In genomic region chr7:70337581-70338264, GRCm38 (mm10) we compare ENCODE assay signal across 7 mouse cellular contexts. TPM values are rescaled to one million over a fixed set of nuclear protein-coding genes. Genes with fewer than 3 reads are reported as not detected.
DNase-seq lines count a peak whose midpoint lies in the region; ATAC-seq and TF ChIP-seq lines count a peak whose summit lies in the region.

No protein-coding gene starts in this region.

- H3K4me2 ChIP-seq in hindbrain, embryonic 15.5 days: peak overlapping the region; percentile 47
- H3K4me2 ChIP-seq in liver, postnatal 0 days (ENCODE audit: low read depth, low read length): peak overlapping the region; percentile 62

- peaks cover 23% of the 10 kb centered on the region for H3K27me3 ChIP-seq in ES-Bruce4 (ENCODE audit: control insufficient read depth, insufficient read depth, low read length, poor library complexity, severe bottlenecking)
- H3K27me3 ChIP-seq in hindbrain, embryonic 15.5 days: peaks cover 66% of the 10 kb centered on the region
- peaks cover 49% of the 10 kb centered on the region for H3K27me3 ChIP-seq in liver, postnatal 0 days (ENCODE audit: insufficient read depth, low read length)

- no peaks in the 10 kb centered on the region for H3K4me1 ChIP-seq in ES-Bruce4 (ENCODE audit: control insufficient read depth, insufficient read depth, low read length)
- H3K4me1 ChIP-seq in cortical plate, adult 2 months (ENCODE audit: control insufficient read depth, insufficient read depth, low read length): no peaks in the 10 kb centered on the region
- H3K4me1 ChIP-seq in hindbrain, embryonic 15.5 days (replicated peaks): peaks cover 24% of the 10 kb centered on the region
- H3K4me1 ChIP-seq in liver, postnatal 0 days (ENCODE audit: insufficient read depth): no peaks in the 10 kb centered on the region; the same call in none of the 2 replicates

- DNase-seq in liver, postnatal 0 days: peak; percentile 22
- DNase-seq in testis, postnatal 10 days (ENCODE audit: low spot score): peak; percentile 70
- DNase-seq in gastrocnemius, postnatal 36 days: no peak

- peak; percentile 14 for TF ChIP-seq CTCF in ES-Bruce4 (IDR thresholded peaks at IDR 0.05; ENCODE audit: low read depth, low read length)
- TF ChIP-seq CTCF in cortical plate, adult 2 months (IDR thresholded peaks at IDR 0.05; ENCODE audit: extremely low read depth, insufficient read depth, low read length): no peak
- TF ChIP-seq CTCF in liver, postnatal 0 days (IDR thresholded peaks at IDR 0.05; ENCODE audit: low read depth): peak; percentile 30

- no peak for TF ChIP-seq POLR2A in ES-Bruce4 (IDR thresholded peaks at IDR 0.05; ENCODE audit: insufficient read depth, low read length)
- no peak for TF ChIP-seq POLR2A in cortical plate, adult 2 months (IDR thresholded peaks at IDR 0.05; ENCODE audit: extremely low read depth, insufficient read depth, low read length)

- peak; percentile 57 for ATAC-seq in hindbrain, embryonic 15.5 days (ENCODE audit: low FRiP score, low read depth)
- no peak for ATAC-seq in liver, postnatal 0 days
- no peak for ATAC-seq in CD4-positive, CD25-positive, alpha-beta regulatory T cell, adult 4 months

- no peak overlapping the region; the same call in 1 of the 2 replicates for H3K9ac ChIP-seq in ES-Bruce4 (ENCODE audit: low read depth, poor library complexity, severe bottlenecking)
- peak overlapping the region; percentile 45 for H3K9ac ChIP-seq in hindbrain, embryonic 15.5 days
- no peak overlapping the region; the same call in 1 of the 2 replicates for H3K9ac ChIP-seq in liver, postnatal 0 days (replicated peaks)

- no peak overlapping the region for H3K27ac ChIP-seq in ES-Bruce4 (ENCODE audit: insufficient read depth, low read length)
- H3K27ac ChIP-seq in cortical plate, adult 2 months (ENCODE audit: insufficient read depth, low read length): no peak overlapping the region
- peak overlapping the region; percentile 57 for H3K27ac ChIP-seq in hindbrain, embryonic 15.5 days (replicated peaks)
- no peak overlapping the region for H3K27ac ChIP-seq in liver, postnatal 0 days (ENCODE audit: low read depth)

- TF ChIP-seq EP300 in ES-Bruce4 (IDR thresholded peaks at IDR 0.05; ENCODE audit: insufficient read depth, low read depth, low read length): no peak
- no peak for TF ChIP-seq EP300 in liver, postnatal 0 days (IDR thresholded peaks at IDR 0.05; ENCODE audit: low read depth)

- H3K9me3 ChIP-seq in ES-Bruce4 (replicated peaks; ENCODE audit: control insufficient read depth, insufficient read depth, low read length, poor library complexity, severe bottlenecking): no peaks in the 10 kb centered on the region
- no peaks in the 10 kb centered on the region for H3K9me3 ChIP-seq in hindbrain, embryonic 15.5 days
- H3K9me3 ChIP-seq in liver, postnatal 0 days (ENCODE audit: low read length): no peaks in the 10 kb centered on the region

- H3K36me3 ChIP-seq in ES-Bruce4 (ENCODE audit: control insufficient read depth, insufficient read depth, low read length, poor library complexity, severe bottlenecking): no peaks in the 10 kb centered on the region
- no peaks in the 10 kb centered on the region for H3K36me3 ChIP-seq in hindbrain, embryonic 15.5 days
- no peaks in the 10 kb centered on the region for H3K36me3 ChIP-seq in liver, postnatal 0 days (replicated peaks; ENCODE audit: insufficient read depth, low read length)

- intact Hi-C loops in gastrocnemius, postnatal 36 days (cut with DNase I): loop anchor here (5.0 kb wide), 1 partner anchor 845 kb away; no protein-coding TSS in a partner anchor

- 4% methylated on average over 37 of the region's 37 CpGs for WGBS in hindbrain, embryonic 15.5 days
- 7% methylated on average over 37 of the region's 37 CpGs for WGBS in liver, postnatal 0 days (ENCODE audit: insufficient replicate concordance)

- peak overlapping the region; percentile 49 for H3K4me3 ChIP-seq in ES-Bruce4 (ENCODE audit: low read depth, low read length)
- H3K4me3 ChIP-seq in cortical plate, adult 2 months (ENCODE audit: insufficient read depth, low read length): peak overlapping the region; percentile 24; the same call in 1 of the 2 replicates
- peak overlapping the region; percentile 28 for H3K4me3 ChIP-seq in hindbrain, embryonic 15.5 days
- peak overlapping the region; percentile 27; the same call in 1 of the 2 replicates for H3K4me3 ChIP-seq in liver, postnatal 0 days (ENCODE audit: low read depth, low read length)

RNA-seq across cellular contexts. Expression of gene Nr2f2, which starts 28.8 kb away (rescaled TPM):
- 5.6 and 6.4 TPM in 2 replicates for polyA plus RNA-seq in ES-Bruce4 (2011; ENCODE audit: insufficient read depth, insufficient read length, low read depth, missing spikeins)
- polyA plus RNA-seq in cortical plate, adult 2 months (2012; rRNA removed): 13.8 and 21.2 TPM in 2 replicates
- 87.2 and 90.1 TPM in 2 replicates for polyA plus RNA-seq in hindbrain, embryonic 15.5 days (2015; fragmentation: Nextera tagmentation; extraction: Ambion mirVana)
- 12.3 and 14.7 TPM in 2 replicates for polyA plus RNA-seq in liver, postnatal 0 days (2015; fragmentation: Nextera tagmentation; extraction: Ambion mirVana)
- not detected for polyA plus RNA-seq in CD4-positive, CD25-positive, alpha-beta regulatory T cell, adult 4 months (2017; shearing (Covaris generic))
- 10 to 100 TPM; 12.7 to 19.4 TPM for total RNA-seq in gastrocnemius, postnatal 36 days (2021)

Comparison
In these comparisons a context has a peak if more than half of its experiments do, and no peak if none do; other contexts are left out.
1. DNase-seq: peak in liver, postnatal 0 days (single experiment) and testis, postnatal 10 days (single experiment); none in gastrocnemius, postnatal 36 days (0 of 2).
2. Peak in every context shown above with its lines, with median percentiles within 50 percentile points of each other: H3K4me3 ChIP-seq.